Mouse (Mus musculus) erythroblast, embryonic 14.5 days (primary cell): ENCODE measurements around the gene Mrps7.

Source experiments
- GATA1 ChIP-seq: IDR thresholded peaks from 2 replicates; pipeline ENCODE4 v1.6.1; 2012; ENCODE audit warnings: low read length, inconsistent platforms, mixed read lengths
- TAL1 ChIP-seq: IDR thresholded peaks from 3 replicates; pipeline ENCODE4 v1.6.1; 2012; ENCODE audit warnings: low read length, inconsistent platforms, mixed read lengths

DNA sequence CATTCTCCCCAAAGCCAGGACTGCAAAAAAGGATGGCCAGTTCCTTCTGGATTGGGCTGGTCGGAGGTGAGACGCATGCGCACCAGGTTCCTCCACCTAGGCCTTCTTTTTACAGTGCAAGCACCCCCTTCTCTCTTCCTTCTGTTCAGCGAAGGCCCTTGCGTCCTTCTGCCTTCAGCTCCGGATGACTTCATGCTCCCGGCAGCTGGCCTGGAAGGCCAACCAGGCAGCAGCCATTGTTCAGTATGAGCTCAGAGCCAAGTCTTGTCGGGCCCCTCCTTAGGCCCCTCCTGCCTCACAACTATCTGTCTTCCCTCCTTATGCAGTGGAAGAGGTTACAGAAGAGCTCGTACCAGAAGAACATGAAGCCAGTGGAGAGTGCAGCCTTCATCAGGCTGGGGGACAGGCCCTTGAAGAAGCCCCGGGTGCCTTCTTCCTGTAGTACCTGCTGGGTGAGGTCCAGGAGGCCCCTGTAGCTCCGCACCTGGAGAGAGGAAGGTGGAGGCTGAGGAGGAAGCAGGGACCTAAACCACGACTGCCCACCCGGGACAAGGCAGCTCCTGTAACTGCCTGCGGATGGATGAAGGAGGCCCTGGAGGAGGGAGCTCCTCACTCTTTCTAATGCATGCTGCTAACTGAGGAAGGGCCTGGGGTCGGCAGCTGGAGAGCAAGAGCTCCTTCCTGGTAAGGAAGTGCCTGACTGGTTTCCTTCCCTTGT lies 11.5 kb downstream of the Mrps7 start:
- TF ChIP-seq GATA1 = no peak
- no peak for TF ChIP-seq TAL1
